Mouse (Mus musculus) kidney, adult 18-20 months (tissue): ENCODE data around the gene Mypn.

Source experiments
- DNase-seq: peaks from one replicate; pipeline ENCODE4 v3.0.0; 2021

Mypn gene

DNA sequence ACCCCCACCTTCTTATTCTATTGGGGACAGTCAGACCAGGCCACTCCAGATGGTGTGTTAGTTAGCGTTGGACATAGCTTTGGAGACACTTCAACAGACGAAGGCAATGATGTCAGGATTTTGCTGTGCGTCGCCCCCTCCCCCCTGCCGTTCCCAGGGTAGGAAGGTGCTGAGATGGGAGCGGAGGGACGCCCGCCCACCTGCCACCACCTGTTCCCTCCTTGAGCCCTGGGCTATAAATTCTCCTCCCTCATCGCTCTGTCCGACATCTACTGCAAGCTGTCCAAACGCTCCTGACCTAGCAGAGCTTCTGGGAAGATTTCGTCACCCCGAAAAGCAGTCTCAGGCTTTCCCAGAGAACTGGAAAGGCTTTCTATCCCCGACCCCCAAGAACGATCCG lies 104.2 kb downstream of the Mypn start, which contains the start of gene Atoh7:
Gene Atoh7, plus strand, starts transcription at position 131 of the 400 bp plus-strand sequence.
- DNase-seq, result no peak

DNA sequence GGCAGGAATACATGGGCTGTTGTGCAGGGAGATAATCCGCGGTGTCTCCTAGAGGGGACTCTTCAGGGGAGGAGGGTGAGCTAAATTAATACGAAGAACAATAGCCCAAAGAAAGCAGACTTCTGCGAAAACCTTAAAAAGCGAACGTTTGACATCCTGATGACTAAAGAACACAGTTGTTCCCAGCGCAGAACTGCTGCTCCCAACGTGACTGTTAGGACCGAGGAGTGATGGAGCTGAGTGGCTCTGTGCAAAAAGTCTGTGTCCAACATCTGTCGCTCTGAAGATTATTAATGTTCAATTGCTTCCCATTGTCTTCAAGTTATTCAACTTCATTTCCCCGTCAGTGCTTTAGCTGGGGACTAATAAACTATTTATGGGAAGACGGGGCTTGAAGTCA lies 105.6 kb downstream of the Mypn start:
- no peak for DNase-seq

DNA sequence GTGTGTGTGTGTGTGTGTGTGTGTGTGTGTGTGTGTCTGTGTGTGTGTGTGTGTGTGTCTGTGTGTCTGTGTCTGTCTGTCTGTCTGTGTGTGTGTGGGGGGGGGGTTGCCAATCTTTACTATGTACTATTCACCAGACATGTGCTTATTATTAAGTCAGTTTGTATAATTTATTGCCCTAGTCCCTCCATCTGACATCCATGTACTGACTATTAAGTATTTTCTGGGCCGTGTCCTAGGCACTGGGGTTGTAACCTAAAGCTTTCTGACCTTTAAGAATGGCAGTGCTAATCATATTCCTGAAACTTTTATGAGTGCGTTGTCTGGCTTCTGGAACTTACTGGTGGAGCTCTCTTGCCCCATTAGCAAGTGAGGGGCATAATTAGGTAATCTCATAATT lies 107.0 kb downstream of the Mypn start:
- no peak for DNase-seq

DNA sequence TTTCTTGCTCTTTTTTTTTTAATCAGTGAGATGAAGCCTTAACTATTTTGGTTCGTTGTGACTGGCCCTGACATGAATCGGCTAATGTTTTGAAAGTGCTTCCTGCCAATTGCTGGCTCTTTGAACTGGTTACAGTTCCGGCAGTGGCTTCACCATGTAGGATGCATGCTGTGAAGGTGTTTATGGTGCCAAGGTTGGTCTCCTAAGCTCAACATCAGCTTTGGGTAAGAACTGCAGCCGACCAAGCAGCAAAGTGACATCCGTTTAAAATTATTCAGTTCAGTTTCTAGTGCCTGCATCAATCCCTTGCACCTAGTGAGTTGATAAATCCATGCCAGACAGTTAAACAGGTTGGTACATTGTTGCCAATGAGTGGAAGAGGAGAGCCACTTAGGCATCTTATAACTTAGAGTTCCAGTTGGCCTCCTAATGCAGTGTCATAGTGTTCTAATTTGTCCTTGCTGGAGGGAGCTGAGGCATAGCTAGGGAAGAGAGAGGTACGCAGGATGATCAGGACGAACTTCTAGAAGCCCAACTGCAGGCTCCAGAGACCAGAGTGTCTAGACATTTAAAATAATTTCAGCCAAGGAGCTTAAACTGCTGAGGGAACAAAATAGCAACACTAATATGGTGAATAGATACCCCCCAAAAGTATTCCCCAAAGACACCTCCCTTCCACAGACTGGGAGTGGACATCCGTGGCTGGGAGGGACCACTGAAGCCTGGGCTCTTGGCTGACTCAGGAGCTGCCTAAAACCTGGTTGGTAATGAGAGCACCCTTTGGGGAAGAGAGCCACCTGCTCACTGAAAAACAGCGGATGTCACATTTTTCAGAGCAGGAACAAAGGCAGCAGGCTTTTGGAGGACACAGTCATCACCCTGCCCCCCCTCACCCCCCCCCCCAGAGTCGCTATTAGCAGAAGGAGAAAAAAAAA lies 110.9 kb downstream of the Mypn start:
- DNase-seq, result no peak

DNA sequence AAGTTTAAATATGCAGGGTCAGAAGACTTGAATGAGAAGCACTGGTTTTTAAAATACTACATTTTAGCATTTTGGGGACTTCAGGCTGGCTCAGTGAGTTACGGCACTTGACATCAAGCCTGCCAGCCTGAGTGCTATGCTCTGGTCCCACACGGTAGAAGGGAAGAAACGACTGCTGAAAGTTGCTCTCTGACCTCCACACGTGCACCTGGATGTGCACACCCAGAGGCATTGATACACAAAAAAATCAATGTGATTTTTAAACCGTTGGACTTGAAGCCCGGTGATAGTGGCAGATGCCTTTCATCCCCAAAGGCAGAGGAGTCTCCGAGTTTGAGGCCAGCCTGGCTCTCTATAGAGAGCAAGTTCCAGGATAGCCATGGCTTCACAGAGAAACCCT lies 111.8 kb downstream of the Mypn start:
- DNase-seq, result no peak

DNA sequence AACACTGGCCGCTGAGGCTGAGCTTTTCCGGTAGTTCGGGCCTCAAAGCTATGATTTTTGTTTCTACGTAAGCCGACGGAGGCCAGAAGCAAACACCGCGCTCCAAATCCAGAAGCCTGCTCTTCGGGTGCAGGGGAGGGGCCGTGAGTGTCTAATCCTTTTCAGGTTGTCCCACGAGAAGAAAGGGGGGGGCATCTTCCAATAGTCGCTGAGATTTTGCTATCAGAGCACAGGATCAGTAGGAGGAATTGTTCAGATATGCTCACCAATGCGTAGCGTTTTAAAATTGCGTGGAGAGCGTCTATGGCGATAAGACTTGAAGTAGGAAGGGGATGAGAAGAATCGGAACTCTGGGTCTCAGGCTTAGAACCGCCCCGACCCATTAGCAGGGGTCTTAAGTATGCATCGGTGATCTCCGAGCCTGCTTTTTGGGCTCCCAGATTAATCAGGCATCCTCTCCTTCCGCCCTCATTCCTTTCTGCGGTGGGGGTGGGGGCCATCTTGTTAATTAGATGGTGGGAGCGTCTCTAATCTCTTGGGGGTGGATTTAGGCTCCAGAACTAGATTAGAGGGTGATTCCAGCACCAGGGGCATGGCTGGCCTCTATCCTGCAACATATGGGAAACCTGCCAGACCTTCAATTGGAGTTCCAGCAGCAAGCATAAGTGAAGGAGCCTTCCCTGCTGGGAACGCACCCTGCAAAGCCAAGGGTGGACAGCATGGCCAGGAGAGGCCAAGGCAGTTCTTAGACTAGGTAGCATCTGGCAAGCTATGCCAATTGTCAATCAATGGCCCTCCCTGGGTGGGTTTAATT lies 113.8 kb downstream of the Mypn start:
- no peak for DNase-seq

DNA sequence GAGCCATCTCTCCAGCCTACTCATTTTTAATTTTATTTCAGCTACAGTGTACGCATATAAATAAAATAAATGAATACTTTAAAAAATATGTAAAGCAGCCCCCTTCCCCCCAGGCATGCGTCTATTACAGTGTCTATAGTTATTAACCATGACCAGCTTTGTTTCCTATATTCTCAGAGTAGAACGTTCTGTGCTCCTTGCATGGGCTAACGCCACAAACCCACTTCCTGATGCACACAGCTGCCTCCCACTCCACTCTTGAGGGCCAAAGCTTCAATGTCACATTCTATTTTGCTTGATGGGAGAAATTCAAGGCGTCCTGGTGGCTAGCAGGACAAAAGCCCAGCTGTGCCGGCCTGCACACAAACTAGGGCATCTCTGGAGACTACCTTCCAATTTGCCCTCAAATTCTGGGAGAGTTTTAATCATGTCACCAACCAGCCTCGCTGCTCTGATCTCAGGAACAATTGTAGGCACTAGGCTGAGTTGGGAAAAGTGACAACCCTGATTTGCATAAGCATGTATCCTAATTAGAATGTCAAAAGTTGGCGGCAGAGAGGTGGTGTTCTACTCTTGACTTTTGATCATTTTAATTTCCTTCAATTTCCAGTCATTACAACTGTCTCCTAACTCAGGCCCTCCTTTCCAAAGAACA lies 114.5 kb downstream of the Mypn start:
- no peak for DNase-seq

DNA sequence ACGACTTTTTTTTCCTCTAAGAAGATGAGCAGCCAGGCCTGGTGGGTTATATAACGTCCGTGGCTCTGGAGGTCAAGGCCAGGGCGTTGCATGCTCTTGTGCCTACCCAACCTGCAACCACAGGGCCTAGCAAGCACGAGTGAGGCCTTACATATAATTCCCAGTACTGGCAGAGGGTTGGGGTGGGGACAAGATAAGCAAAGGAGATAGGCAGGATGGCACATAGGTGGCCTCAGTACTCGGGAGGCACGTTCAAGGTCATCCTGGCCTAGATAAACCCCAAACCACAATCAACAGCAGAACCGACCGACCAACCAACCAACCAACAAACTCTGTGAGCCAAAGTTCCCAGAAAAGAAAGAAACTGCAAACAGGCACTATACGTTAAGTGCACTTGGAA lies 117.4 kb downstream of the Mypn start:
- DNase-seq, result no peak

DNA sequence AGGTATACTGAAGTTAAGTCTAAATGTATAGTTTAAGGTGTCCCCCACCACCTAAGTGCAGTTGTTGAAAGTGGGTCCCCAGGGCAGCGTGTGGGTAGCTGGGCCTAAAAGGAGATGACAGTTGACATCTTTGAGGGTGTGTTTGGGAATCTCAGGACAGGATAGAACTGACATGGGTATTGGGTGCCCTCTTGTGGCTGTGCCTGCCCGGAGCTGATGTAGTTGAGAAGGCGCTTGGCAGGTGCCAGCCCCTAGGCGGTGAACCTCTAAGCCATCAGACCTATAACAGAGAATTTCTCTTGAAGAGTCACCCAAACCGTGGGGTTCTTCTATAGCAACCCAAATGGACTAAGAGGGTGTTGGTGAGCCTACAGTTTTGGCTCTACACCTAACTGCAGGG lies 137.8 kb downstream of the Mypn start:
- peak; percentile 84 for DNase-seq
